Mouse (Mus musculus) olfactory bulb, adult 2 months (tissue): ENCODE measurements around the gene Serpina3g. TPM values are rescaled to one million over a fixed set of nuclear protein-coding genes. Genes with fewer than 3 reads are reported as not detected.

Source experiments
- H3K27ac ChIP-seq: fragments of 200-500 bp; 2 replicates; pipeline ENCODE4 v1.5.1; 2012; ENCODE audit warnings: low read depth, low read length; ENCODE audit not compliant: insufficient read depth
- H3K4me1 ChIP-seq: fragments of 200-500 bp; 2 replicates; pipeline ENCODE4 v1.6.1; 2012; ENCODE audit warnings: low read length; ENCODE audit not compliant: control insufficient read depth, insufficient read depth
- H3K4me3 ChIP-seq: fragments of 200-500 bp; 2 replicates; pipeline ENCODE4 v1.5.1; 2012; ENCODE audit warnings: mild to moderate bottlenecking, low read depth, low read length, moderate library complexity; ENCODE audit not compliant: insufficient read depth
- CTCF ChIP-seq: fragments of 200-500 bp; IDR thresholded peaks from 2 replicates; pipeline ENCODE4 v1.5.1; 2012; ENCODE audit warnings: low read depth, mild to moderate bottlenecking, low read length, moderate library complexity; ENCODE audit not compliant: insufficient read depth
- POLR2A ChIP-seq: fragments of 200-500 bp; IDR thresholded peaks from 2 replicates; pipeline ENCODE4 v1.6.1; 2012; ENCODE audit warnings: mild to moderate bottlenecking, low read depth, low read length, moderate library complexity; ENCODE audit not compliant: insufficient read depth
- WGBS: fragments of 180-500 bp; shearing (Covaris S2); methylation state at CpG from one replicate; pipeline ENCODE4 v1.1.7; 2018; 5-methylcytosine and 5-hydroxymethylcytosine counted together
- polyA plus RNA-seq: library from polyadenylated mRNA; stranded (reverse); fragments of >200 nt; gene quantifications from 2 replicates; pipeline ENCODE4 v1.2.4, GENCODE M21; 2012; ENCODE audit warnings: low replicate concordance; ENCODE audit not compliant: missing spikeins, insufficient read depth, insufficient read length

The Serpina3g gene
- not detected in 2 replicates for polyA plus RNA-seq

GRCm38 (mm10) chr12:104235915-104236314 is at the start of gene Serpina3g:
Gene Serpina3g (plus strand): TSS chr12:104236245.
- WGBS: 74% methylated on average over 5 of the region's 5 CpGs
- peaks cover 2% of the 10 kb centered on the region; the same call in 1 of the 2 replicates for H3K4me1 ChIP-seq
- no peak for TF ChIP-seq POLR2A
- no peak for TF ChIP-seq CTCF
- H3K27ac ChIP-seq: no peak within 1 kb of the TSS
- no peak within 1 kb of the TSS for H3K4me3 ChIP-seq

DNA sequence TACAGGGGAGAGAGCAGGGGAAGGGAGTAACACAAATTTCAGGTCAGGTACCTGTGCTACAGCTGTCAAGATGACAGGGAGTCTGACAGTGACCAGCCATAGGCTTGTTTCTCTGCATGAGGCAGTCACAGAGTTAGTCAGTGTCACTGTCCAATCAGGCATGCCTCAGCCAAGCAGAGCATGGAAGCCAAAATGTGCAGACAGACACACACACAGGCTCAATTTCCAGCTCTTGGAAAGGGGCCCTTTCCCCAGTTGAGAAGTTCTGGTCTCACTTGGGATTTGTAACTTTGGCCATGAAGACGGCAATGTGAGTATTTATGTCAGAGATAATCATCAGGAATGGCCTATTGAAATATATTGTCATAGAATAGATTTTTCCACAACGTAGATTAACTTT is 46.8 kb upstream of the Serpina3g start:
- Histone ChIP-seq H3K4me1 (peaks cover 3% of the 10 kb centered on the region), H3K4me3 (no peak overlapping the region), H3K27ac (no peak overlapping the region)
- WGBS: 81% methylated on average over 2 of the region's 2 CpGs
- TF ChIP-seq CTCF: no peak
- TF ChIP-seq POLR2A: no peak

- TF ChIP-seq CTCF (no peak), POLR2A (no peak)
- Histone ChIP-seq H3K4me1 (peaks cover 3% of the 10 kb centered on the region), H3K4me3 (no peak overlapping the region), H3K27ac (no peak overlapping the region)
Observed at GRCm38 (mm10) chr12:104190852-104191251, 45.2 kb upstream of the Serpina3g start.

GRCm38 (mm10) chr12:104209149-104209548 is 26.9 kb upstream of the Serpina3g start:
- TF ChIP-seq POLR2A (no peak), CTCF (no peak)
- WGBS: 73% methylated on average over 4 of the region's 4 CpGs
- H3K4me1 ChIP-seq: no peaks in the 10 kb centered on the region
- H3K4me3 ChIP-seq: no peak overlapping the region
- H3K27ac ChIP-seq: no peak overlapping the region

GRCm38 (mm10) chr12:104209802-104210201 is 26.2 kb upstream of the Serpina3g start:
- TF ChIP-seq CTCF: no peak
- no peak for TF ChIP-seq POLR2A
- Histone ChIP-seq H3K4me3 (no peak overlapping the region), H3K4me1 (no peaks in the 10 kb centered on the region), H3K27ac (no peak overlapping the region)
- 98% methylated on average over 2 of the region's 2 CpGs for WGBS

DNA sequence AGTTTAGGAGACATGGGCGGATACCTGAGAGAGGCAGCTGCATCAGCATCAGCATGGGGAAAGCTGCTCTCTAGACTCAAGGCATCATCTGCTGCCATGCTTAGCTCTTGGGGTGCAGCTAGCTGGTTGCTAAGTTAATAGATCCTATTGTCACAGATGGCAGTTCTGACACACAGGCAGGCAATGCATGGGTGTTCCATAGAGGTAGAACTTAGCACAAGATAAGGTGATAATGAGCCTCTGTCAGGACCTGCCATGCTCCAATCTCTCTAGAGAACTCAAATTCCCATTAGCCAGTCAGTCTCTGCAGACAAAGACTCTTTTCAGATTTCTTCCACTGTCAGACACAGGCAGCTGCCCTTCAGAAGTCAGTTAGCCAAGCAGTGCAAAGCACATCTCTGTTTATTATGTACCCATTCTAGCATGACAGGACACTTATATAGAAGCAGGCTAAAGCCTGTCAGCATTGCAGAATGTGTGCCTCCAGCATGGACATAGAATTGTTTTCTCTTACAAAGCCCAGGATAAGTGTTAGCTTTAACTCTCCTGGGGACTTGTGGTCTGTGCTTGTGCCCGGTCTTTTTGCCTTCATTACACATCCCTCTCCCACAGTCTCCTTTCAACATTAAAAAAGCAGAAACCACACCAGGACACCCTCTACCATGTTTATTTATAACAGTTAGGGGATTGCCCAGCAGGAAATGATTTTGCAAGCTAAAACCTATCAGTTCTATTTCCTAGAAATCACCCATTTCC is 22.2 kb upstream of the Serpina3g start:
- WGBS: 74% methylated on average over 2 of the region's 2 CpGs
- no peaks in the 10 kb centered on the region for H3K4me1 ChIP-seq

GRCm38 (mm10) chr12:104214445-104214753 is 21.6 kb upstream of the Serpina3g start, which contains the start of gene Serpina3f:
Gene Serpina3f (plus strand): TSS chr12:104214544.
- WGBS: 85% methylated on average over 1 of the region's 1 CpGs
- Histone ChIP-seq H3K27ac (no peak within 1 kb of the TSS), H3K4me1 (no peaks in the 10 kb centered on the region), H3K4me3 (no peak within 1 kb of the TSS)
- TF ChIP-seq POLR2A: no peak
- TF ChIP-seq CTCF: no peak

More for the DNA sequence above, 22.2 kb upstream of the Serpina3g start:
- H3K27ac ChIP-seq: no peak overlapping the region
- H3K4me3 ChIP-seq: no peak overlapping the region
- no peak for TF ChIP-seq POLR2A
- no peak for TF ChIP-seq CTCF

DNA sequence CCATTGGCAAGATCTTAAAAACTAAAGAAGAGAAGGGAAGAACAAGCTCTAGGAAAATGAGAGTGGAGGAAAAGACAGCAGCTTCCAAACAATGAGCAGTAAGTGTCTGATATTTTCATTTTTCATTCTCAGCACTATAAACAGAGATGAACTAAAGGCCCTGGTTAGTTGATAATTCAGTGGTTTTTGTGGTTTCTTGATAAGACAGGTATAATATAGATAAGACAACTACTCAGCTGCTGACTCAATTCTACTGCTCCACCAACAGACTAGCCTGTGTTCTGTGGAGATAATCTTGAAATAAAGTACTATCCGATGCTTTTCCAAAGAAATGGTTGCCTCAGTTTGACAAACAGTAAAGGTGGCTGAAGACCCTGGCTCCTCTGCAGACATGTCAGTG is 20.8 kb upstream of the Serpina3g start:
- WGBS: 93% methylated on average over 1 of the region's 1 CpGs
- TF ChIP-seq POLR2A (no peak), CTCF (no peak)
- no peaks in the 10 kb centered on the region for H3K4me1 ChIP-seq
- H3K27ac ChIP-seq: no peak overlapping the region
- H3K4me3 ChIP-seq: no peak overlapping the region

GRCm38 (mm10) chr12:104221616-104222015 is 14.4 kb upstream of the Serpina3g start:
- Histone ChIP-seq H3K4me3 (no peak overlapping the region), H3K27ac (no peak overlapping the region), H3K4me1 (no peaks in the 10 kb centered on the region)
- 90% methylated on average over 1 of the region's 1 CpGs for WGBS
- no peak for TF ChIP-seq CTCF
- TF ChIP-seq POLR2A: no peak
